Comparison of ENCODE assay signal across 20 mouse cellular contexts in the genomic region with DNA sequence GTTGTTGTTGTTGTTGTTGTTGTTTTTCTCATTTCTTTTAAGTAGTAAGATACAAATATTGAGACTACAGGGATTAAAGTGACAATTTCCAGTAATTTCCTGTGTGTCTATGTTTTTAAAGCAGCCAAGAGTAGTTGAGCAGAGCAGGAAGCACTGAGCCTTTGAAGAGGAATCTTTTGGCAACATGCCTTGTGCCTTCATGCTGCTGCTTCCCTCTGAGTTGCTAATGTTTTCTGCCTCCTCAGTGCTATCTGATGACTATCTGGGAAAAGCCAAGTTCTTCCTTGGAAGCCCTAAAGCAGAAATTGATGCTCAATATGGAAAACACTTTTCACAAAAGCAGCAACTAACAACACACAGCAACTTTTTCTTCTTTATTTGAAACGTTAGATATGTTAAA.
DNase-seq lines count a peak whose midpoint lies in the region; ATAC-seq lines count a peak whose summit lies in the region.
"Had no signal": no experiment of that assay in that cellular context is flagged by ENCODE, and none has a peak within 500 bp of the region (broad histone marks: within the 10 kb centered on the region; RNA-seq: fewer than 3 reads in every experiment).

No protein-coding gene starts in this region.

- H3K4me2 ChIP-seq in embryonic facial prominence, embryonic 14.5 days (ENCODE audit: low read depth, low read length): no peak overlapping the region
- H3K4me2 ChIP-seq: embryonic facial prominence, embryonic 15.5 days; midbrain, embryonic 13.5 days; neural tube, embryonic 13.5 days; stomach, embryonic 15.5 days had no signal

- 73% methylated on average over 1 of the region's 1 CpGs for WGBS in embryonic facial prominence, embryonic 14.5 days
- WGBS in embryonic facial prominence, embryonic 10.5 days: 77% methylated on average over 1 of the region's 1 CpGs

- intact Hi-C loops in left cerebral cortex, postnatal 4 days (cut with DNase I): no loop called here

- no peak overlapping the region for H3K27ac ChIP-seq in embryonic facial prominence, embryonic 14.5 days (replicated peaks; ENCODE audit: low read depth, low read length)
- no peak overlapping the region for H3K27ac ChIP-seq in embryonic facial prominence, embryonic 10.5 days (replicated peaks)
- H3K27ac ChIP-seq: embryonic facial prominence, embryonic 15.5 days; hindbrain, embryonic 10.5 days; midbrain, embryonic 13.5 days; neural tube, embryonic 13.5 days; stomach, embryonic 15.5 days had no signal

- peak; percentile 37 for DNase-seq in embryonic facial prominence, embryonic 14.5 days (ENCODE audit: low spot score)
- no peak for DNase-seq in embryonic facial prominence, embryonic 10.5 days (ENCODE audit: low spot score)
- peak; percentile 5 for DNase-seq in kidney, postnatal 10 days
- DNase-seq in kidney, adult 18-20 months: no peak
- DNase-seq in lung, postnatal 10 days: peak; percentile 5
- DNase-seq in lung, postnatal 36 days: no peak
- DNase-seq in left cerebral cortex, postnatal 4 days: peak; percentile 13
- DNase-seq: adrenal gland, postnatal 14 days; gastrocnemius, postnatal 36 days; kidney, adult 2 months; kidney, postnatal 25 days; lung, adult 18-20 months; right cerebral cortex, postnatal 25 days; thymus, adult 2 months had no signal

- no peak for ATAC-seq in embryonic facial prominence, embryonic 14.5 days (ENCODE audit: low read depth)
- ATAC-seq: midbrain, embryonic 13.5 days had no signal

- no peaks in the 10 kb centered on the region for H3K4me1 ChIP-seq in embryonic facial prominence, embryonic 14.5 days (ENCODE audit: control insufficient read depth, insufficient read depth, low read length)
- H3K4me1 ChIP-seq in embryonic facial prominence, embryonic 10.5 days: no peaks in the 10 kb centered on the region
- H3K4me1 ChIP-seq: embryonic facial prominence, embryonic 15.5 days; hindbrain, embryonic 10.5 days; midbrain, embryonic 13.5 days; neural tube, embryonic 13.5 days; stomach, embryonic 15.5 days had no signal

- 0 out of 2 replicates have a peak, but pooled peaks cover 2% of the 10 kb centered on the region for H3K9me3 ChIP-seq in embryonic facial prominence, embryonic 14.5 days (ENCODE audit: control insufficient read depth, low read length)
- no peaks in the 10 kb centered on the region for H3K9me3 ChIP-seq in embryonic facial prominence, embryonic 10.5 days
- H3K9me3 ChIP-seq: embryonic facial prominence, embryonic 15.5 days; hindbrain, embryonic 10.5 days; midbrain, embryonic 13.5 days; neural tube, embryonic 13.5 days; stomach, embryonic 15.5 days had no signal

- H3K27me3 ChIP-seq in embryonic facial prominence, embryonic 14.5 days (replicated peaks; ENCODE audit: control insufficient read depth, insufficient read depth, low read length): no peaks in the 10 kb centered on the region
- no peaks in the 10 kb centered on the region for H3K27me3 ChIP-seq in embryonic facial prominence, embryonic 10.5 days (replicated peaks; ENCODE audit: low read depth, poor library complexity, severe bottlenecking)
- H3K27me3 ChIP-seq: CH12.LX; embryonic facial prominence, embryonic 15.5 days; midbrain, embryonic 13.5 days; neural tube, embryonic 13.5 days; stomach, embryonic 15.5 days had no signal

- no peak overlapping the region for H3K9ac ChIP-seq in embryonic facial prominence, embryonic 14.5 days (ENCODE audit: low read depth, low read length)
- H3K9ac ChIP-seq: embryonic facial prominence, embryonic 15.5 days; midbrain, embryonic 13.5 days; neural tube, embryonic 13.5 days; stomach, embryonic 15.5 days had no signal

- no peak overlapping the region for H3K4me3 ChIP-seq in embryonic facial prominence, embryonic 14.5 days (ENCODE audit: low read depth, low read length)
- H3K4me3 ChIP-seq in embryonic facial prominence, embryonic 10.5 days: no peak overlapping the region
- H3K4me3 ChIP-seq: embryonic facial prominence, embryonic 15.5 days; hindbrain, embryonic 10.5 days; midbrain, embryonic 13.5 days; neural tube, embryonic 13.5 days; stomach, embryonic 15.5 days had no signal

- H3K36me3 ChIP-seq in embryonic facial prominence, embryonic 14.5 days (ENCODE audit: control insufficient read depth, insufficient read depth, low read length): no peaks in the 10 kb centered on the region
- no peaks in the 10 kb centered on the region for H3K36me3 ChIP-seq in embryonic facial prominence, embryonic 10.5 days (replicated peaks)
- H3K36me3 ChIP-seq: embryonic facial prominence, embryonic 15.5 days; hindbrain, embryonic 10.5 days; midbrain, embryonic 13.5 days; neural tube, embryonic 13.5 days; stomach, embryonic 15.5 days had no signal

Comparison
In these comparisons a context has a peak if more than half of its experiments do, and no peak if none do; other contexts are left out.
1. DNase-seq: peak in embryonic facial prominence, embryonic 14.5 days (single experiment), kidney, postnatal 10 days (single experiment), lung, postnatal 10 days (single experiment) and left cerebral cortex, postnatal 4 days (single experiment); none in embryonic facial prominence, embryonic 10.5 days (single experiment), kidney, adult 18-20 months (single experiment) and lung, postnatal 36 days (single experiment).